Mouse (Mus musculus): Measurements from ENCODE around the gene Slc25a22. TPM values are rescaled to one million over a fixed set of nuclear protein-coding genes. Genes with fewer than 3 reads are reported as not detected.
A peak's percentile ranks its signal among the peaks of the same experiment; 100 is the strongest.
"Not testable (repeated sequence)": the region's sequence is repeated elsewhere in the genome, so short reads cannot be mapped to it uniquely, and the experiment has no call there.

Slc25a22 gene
- polyA plus RNA-seq, 1 experiment, result 51.0 TPM

- Histone ChIP-seq H3K27ac (ENCODE audit: insufficient read depth, low read depth, low read length) (no peak overlapping the region), H3K4me3 (ENCODE audit: insufficient read depth, low read depth, low read length) (no peak overlapping the region), H3K27me3 (replicated peaks; ENCODE audit: control insufficient read depth, insufficient read depth, low read length) (no peaks in the 10 kb centered on the region), H3K36me3 (ENCODE audit: control insufficient read depth, insufficient read depth, low read length) (no peaks in the 10 kb centered on the region; the same call in 1 of the 2 replicates), H3K4me1 (ENCODE audit: control insufficient read depth, insufficient read depth, low read length) (peaks cover 4% of the 10 kb centered on the region; the same call in 1 of the 2 replicates)
- WGBS, result 87% methylated on average over 8 of the region's 8 CpGs
- no peak for DNase-seq
- TF ChIP-seq POLR2A (IDR thresholded peaks at IDR 0.05; ENCODE audit: low read depth, low read length) (no peak), CTCF (conservative IDR thresholded peaks at IDR 0.05; ENCODE audit: insufficient read depth, insufficient read length, low read depth, low read length) (no peak)
Observed at GRCm38 (mm10) chr7:141410631-141411030, 27.1 kb downstream of the Slc25a22 start.

GRCm38 (mm10) chr7:141408833-141409232 is 28.9 kb downstream of the Slc25a22 start:
- DNase-seq, result peak; percentile 92
- no peak overlapping the region for H3K4me3 ChIP-seq (ENCODE audit: insufficient read depth, low read depth, low read length)
- no peak overlapping the region for H3K27ac ChIP-seq (ENCODE audit: insufficient read depth, low read depth, low read length)
- WGBS, result 5% methylated on average over 11 of the region's 11 CpGs
- peak; percentile 93 for TF ChIP-seq CTCF (conservative IDR thresholded peaks at IDR 0.05; ENCODE audit: insufficient read depth, insufficient read length, low read depth, low read length)
- no peak for TF ChIP-seq POLR2A (IDR thresholded peaks at IDR 0.05; ENCODE audit: low read depth, low read length)
- no peaks in the 10 kb centered on the region; the same call in 1 of the 2 replicates for H3K4me1 ChIP-seq (ENCODE audit: control insufficient read depth, insufficient read depth, low read length)
- H3K36me3 ChIP-seq (ENCODE audit: control insufficient read depth, insufficient read depth, low read length), result no peaks in the 10 kb centered on the region; the same call in 1 of the 2 replicates
- H3K27me3 ChIP-seq (replicated peaks; ENCODE audit: control insufficient read depth, insufficient read depth, low read length), result no peaks in the 10 kb centered on the region

- not testable (repeated sequence) for H3K36me3 ChIP-seq (ENCODE audit: control insufficient read depth, insufficient read depth, low read length); DNase-seq; H3K27me3 ChIP-seq (replicated peaks; ENCODE audit: control insufficient read depth, insufficient read depth, low read length); H3K4me1 ChIP-seq (ENCODE audit: control insufficient read depth, insufficient read depth, low read length); H3K27ac ChIP-seq (ENCODE audit: insufficient read depth, low read depth, low read length); H3K4me3 ChIP-seq (ENCODE audit: insufficient read depth, low read depth, low read length)
- 95% methylated on average over 7 of the region's 7 CpGs for WGBS
Observed at GRCm38 (mm10) chr7:141407670-141408069, 30.0 kb downstream of the Slc25a22 start.

- H3K27ac ChIP-seq (ENCODE audit: insufficient read depth, low read depth, low read length), result no peak overlapping the region
- WGBS, result 73% methylated on average over 4 of the region's 4 CpGs
- no peaks in the 10 kb centered on the region for H3K4me1 ChIP-seq (ENCODE audit: control insufficient read depth, insufficient read depth, low read length)
- TF ChIP-seq POLR2A (IDR thresholded peaks at IDR 0.05; ENCODE audit: low read depth, low read length) (no peak), CTCF (conservative IDR thresholded peaks at IDR 0.05; ENCODE audit: insufficient read depth, insufficient read length, low read depth, low read length) (no peak)
- no peak overlapping the region for H3K4me3 ChIP-seq (ENCODE audit: insufficient read depth, low read depth, low read length)
- no peak for DNase-seq
- H3K36me3 ChIP-seq (ENCODE audit: control insufficient read depth, insufficient read depth, low read length), result 0 out of 2 replicates have a peak, but pooled peaks cover 2% of the 10 kb centered on the region
- H3K27me3 ChIP-seq (replicated peaks; ENCODE audit: control insufficient read depth, insufficient read depth, low read length), result no peaks in the 10 kb centered on the region
Observed at GRCm38 (mm10) chr7:141405466-141405865, 32.2 kb downstream of the Slc25a22 start.

GRCm38 (mm10) chr7:141403305-141403704 is 34.4 kb downstream of the Slc25a22 start:
- 24% methylated on average over 5 of the region's 5 CpGs for WGBS
- DNase-seq, result peak; percentile 72
- H3K4me3 ChIP-seq (ENCODE audit: insufficient read depth, low read depth, low read length), result no peak overlapping the region
- no peak overlapping the region for H3K27ac ChIP-seq (ENCODE audit: insufficient read depth, low read depth, low read length)
- H3K4me1 ChIP-seq (ENCODE audit: control insufficient read depth, insufficient read depth, low read length), result no peaks in the 10 kb centered on the region
- no peaks in the 10 kb centered on the region for H3K27me3 ChIP-seq (replicated peaks; ENCODE audit: control insufficient read depth, insufficient read depth, low read length)
- H3K36me3 ChIP-seq (ENCODE audit: control insufficient read depth, insufficient read depth, low read length), result 0 out of 2 replicates have a peak, but pooled peaks cover 2% of the 10 kb centered on the region
- peak; percentile 99 for TF ChIP-seq CTCF (conservative IDR thresholded peaks at IDR 0.05; ENCODE audit: insufficient read depth, insufficient read length, low read depth, low read length)
- no peak for TF ChIP-seq POLR2A (IDR thresholded peaks at IDR 0.05; ENCODE audit: low read depth, low read length)

- Histone ChIP-seq H3K27ac (ENCODE audit: insufficient read depth, low read depth, low read length) (no peak overlapping the region), H3K27me3 (replicated peaks; ENCODE audit: control insufficient read depth, insufficient read depth, low read length) (no peaks in the 10 kb centered on the region), H3K4me1 (ENCODE audit: control insufficient read depth, insufficient read depth, low read length) (peaks cover 8% of the 10 kb centered on the region; the same call in 1 of the 2 replicates), H3K36me3 (ENCODE audit: control insufficient read depth, insufficient read depth, low read length) (no peaks in the 10 kb centered on the region), H3K4me3 (ENCODE audit: insufficient read depth, low read depth, low read length) (no peak overlapping the region)
- 51% methylated on average over 1 of the region's 1 CpGs for WGBS
- DNase-seq, result no peak
- TF ChIP-seq POLR2A (IDR thresholded peaks at IDR 0.05; ENCODE audit: low read depth, low read length), result no peak
Observed at GRCm38 (mm10) chr7:141395348-141395747, 42.3 kb downstream of the Slc25a22 start.

- H3K27ac ChIP-seq (ENCODE audit: insufficient read depth, low read depth, low read length), result no peak overlapping the region
- H3K27me3 ChIP-seq (replicated peaks; ENCODE audit: control insufficient read depth, insufficient read depth, low read length), result no peaks in the 10 kb centered on the region
- DNase-seq, result peak; percentile 72
- no peak for TF ChIP-seq POLR2A (IDR thresholded peaks at IDR 0.05; ENCODE audit: low read depth, low read length)
- TF ChIP-seq CTCF (conservative IDR thresholded peaks at IDR 0.05; ENCODE audit: insufficient read depth, insufficient read length, low read depth, low read length), result peak; percentile 75
- H3K36me3 ChIP-seq (ENCODE audit: control insufficient read depth, insufficient read depth, low read length), result no peaks in the 10 kb centered on the region
- no peak overlapping the region for H3K4me3 ChIP-seq (ENCODE audit: insufficient read depth, low read depth, low read length)
- peaks cover 8% of the 10 kb centered on the region; the same call in 1 of the 2 replicates for H3K4me1 ChIP-seq (ENCODE audit: control insufficient read depth, insufficient read depth, low read length)
- 25% methylated on average over 6 of the region's 6 CpGs for WGBS
Observed at GRCm38 (mm10) chr7:141394771-141395170, 42.9 kb downstream of the Slc25a22 start.

- DNase-seq, result no peak
- H3K36me3 ChIP-seq (ENCODE audit: control insufficient read depth, insufficient read depth, low read length), result no peaks in the 10 kb centered on the region
- WGBS, result 74% methylated on average over 7 of the region's 7 CpGs
- H3K4me1 ChIP-seq (ENCODE audit: control insufficient read depth, insufficient read depth, low read length), result peaks cover 8% of the 10 kb centered on the region; the same call in 1 of the 2 replicates
- H3K4me3 ChIP-seq (ENCODE audit: insufficient read depth, low read depth, low read length), result no peak overlapping the region
- no peak overlapping the region for H3K27ac ChIP-seq (ENCODE audit: insufficient read depth, low read depth, low read length)
- no peaks in the 10 kb centered on the region for H3K27me3 ChIP-seq (replicated peaks; ENCODE audit: control insufficient read depth, insufficient read depth, low read length)
- TF ChIP-seq POLR2A (IDR thresholded peaks at IDR 0.05; ENCODE audit: low read depth, low read length) (no peak), CTCF (conservative IDR thresholded peaks at IDR 0.05; ENCODE audit: insufficient read depth, insufficient read length, low read depth, low read length) (no peak)
Observed at GRCm38 (mm10) chr7:141394158-141394557, 43.5 kb downstream of the Slc25a22 start.

Measured in kidney, adult 2 months (tissue).